Mouse (Mus musculus) kidney, adult 18-20 months (tissue): ENCODE measurements around the gene Mlycd.
"Not testable (repeated sequence)": the region's sequence is repeated elsewhere in the genome, so short reads cannot be mapped to it uniquely, and the experiment has no call there.

Experiments
- DNase-seq: peaks from one replicate; pipeline ENCODE4 v3.0.0; 2021

The Mlycd gene

DNA sequence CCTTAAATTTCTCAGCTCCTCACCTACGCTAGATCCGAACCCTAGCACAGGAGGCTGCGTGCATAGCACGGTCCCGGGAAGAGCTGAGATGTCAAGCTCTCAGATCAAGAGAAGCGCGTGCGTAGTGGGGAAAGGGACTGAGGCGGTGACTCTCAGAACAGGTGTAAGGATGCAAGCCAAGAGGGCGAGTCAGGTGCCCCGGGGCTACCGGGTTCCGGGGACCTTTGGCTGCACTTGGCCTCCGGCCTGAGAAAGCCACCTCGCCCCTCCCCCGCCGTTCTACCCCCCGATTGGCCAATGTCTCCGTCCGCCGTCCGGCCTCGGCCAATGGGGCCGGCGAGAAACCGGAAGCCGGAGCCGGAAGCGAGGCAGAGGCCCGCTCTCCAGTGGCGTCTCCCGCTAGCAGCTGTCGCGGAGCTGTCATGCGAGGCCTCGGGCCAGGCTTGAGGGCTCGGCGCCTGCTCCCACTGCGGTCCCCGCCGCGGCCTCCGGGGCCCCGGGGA lies at the start of gene Mlycd:
TSS of gene Mlycd (plus strand) at position 355 of the 503 bp plus-strand sequence.
- peak; percentile 94 for DNase-seq

DNA sequence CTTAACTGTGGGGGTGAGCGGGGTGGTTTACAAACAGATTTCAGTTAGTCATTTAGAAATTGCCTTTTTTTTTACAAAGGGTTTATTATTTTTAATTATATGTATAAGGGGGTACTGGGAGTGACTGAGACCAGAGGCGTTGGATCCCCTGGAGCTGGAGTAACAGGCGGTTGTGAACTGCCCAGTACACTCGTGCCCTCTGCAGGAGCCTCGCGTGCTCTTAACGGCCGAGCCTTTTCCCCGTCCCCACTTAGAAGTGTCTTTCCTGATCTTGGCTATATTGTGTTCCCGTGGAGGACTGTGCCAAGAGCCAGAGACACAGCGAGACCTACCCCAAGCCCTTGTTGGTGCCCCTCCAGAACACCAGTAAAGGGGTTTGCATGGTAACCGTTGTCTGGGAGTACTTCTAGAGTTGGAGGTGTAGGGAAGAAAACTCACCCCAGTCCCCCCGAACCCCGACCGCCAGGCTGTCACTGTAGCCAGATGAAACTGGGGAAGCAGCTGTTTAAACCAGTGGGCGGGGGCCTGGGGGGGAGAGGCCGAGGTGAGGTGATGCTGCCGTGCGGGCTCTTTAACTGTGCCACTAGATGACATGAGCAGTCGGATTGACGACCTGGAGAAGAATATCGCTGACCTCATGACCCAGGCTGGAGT lies 49.5 kb upstream of the Mlycd start:
- DNase-seq, result no peak

DNA sequence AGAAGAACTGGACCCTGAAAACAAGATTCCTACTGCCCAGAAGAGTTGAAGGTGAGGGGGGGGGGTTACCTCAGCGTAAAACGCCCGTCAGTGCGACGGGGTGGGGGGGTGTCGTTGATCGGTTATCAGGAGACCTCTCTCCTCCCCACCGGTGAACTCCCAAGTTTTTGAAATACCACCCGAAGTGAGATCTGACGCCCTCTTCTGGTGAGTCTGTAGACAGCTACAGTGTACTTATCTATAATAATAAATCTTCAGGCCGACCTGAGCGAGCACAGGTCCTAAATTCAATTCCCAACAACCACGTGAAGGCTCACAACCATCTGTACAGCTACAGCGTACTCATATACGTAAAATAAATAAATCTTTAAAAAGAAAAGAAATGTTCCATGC lies 49.0 kb upstream of the Mlycd start:
- DNase-seq, result no peak

DNA sequence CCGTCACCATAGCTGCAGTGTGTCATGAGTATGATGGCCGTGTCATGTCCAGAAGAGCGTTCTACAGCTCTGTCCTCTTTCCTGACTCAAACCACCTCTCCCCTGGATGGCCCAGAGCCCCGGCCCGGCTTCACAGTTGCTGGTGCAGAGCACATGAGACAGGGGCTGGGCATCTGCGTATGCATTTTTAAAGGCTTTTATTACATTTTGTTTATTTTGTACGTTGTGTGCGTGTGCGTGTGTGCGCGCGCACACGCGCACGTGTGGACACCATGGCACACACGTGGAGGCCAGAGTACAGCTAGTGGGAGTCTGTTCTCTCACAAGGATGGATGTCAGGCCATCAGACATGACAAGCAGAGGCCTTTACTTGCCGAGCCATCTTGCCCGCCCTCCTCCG lies 43.0 kb upstream of the Mlycd start:
- DNase-seq, result no peak

DNA sequence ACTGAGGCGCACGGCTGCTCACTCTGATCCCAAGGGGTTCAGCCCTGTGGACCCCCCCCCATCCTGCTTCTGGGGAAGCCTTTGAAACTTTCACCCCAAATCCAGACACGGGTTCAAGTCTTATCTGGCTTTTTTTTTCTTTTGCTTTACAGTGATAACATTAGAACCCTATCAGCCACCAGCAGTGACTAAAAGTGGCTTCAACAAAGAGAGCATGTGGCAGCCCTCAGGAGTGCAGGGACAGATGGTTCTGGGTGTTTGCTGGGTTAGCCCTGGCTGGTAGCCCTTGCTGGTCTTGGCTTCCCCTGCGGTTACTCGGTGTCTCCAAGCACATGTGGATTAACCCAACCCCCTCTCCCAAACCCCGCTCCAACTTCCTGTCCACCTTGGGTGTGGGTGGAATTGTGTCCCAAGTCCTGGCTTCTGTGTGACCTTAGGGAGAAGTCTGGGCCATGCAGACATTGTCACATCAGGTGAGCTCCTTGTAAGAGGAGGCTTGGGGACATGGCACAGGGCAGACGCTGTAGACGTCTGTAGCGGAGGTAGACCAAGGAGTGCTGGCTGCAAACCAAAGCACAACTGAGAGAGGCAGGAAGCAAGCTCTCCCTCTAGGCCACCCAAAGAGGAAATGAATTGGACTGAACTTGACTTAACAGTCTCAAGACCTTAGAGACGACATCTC lies 41.6 kb upstream of the Mlycd start:
- DNase-seq, result no peak

DNA sequence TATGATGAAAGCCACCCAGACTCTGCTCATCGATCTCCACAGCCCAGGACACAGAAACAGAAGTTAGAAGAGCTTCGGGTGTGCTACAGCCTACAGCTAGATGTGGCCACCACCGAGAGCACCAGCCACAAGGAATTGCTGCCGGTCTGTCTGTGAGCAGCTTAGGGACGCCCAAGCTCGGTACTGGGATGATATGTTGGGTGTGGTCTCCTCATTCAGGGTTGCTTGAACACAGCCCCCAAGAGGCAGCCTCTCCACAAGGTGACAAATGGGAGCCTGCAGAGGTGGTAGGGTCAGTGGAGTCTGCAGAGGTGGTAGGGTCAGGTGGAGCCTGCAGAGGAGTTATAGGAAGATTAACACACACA lies 41.0 kb upstream of the Mlycd start:
- no peak for DNase-seq

DNA sequence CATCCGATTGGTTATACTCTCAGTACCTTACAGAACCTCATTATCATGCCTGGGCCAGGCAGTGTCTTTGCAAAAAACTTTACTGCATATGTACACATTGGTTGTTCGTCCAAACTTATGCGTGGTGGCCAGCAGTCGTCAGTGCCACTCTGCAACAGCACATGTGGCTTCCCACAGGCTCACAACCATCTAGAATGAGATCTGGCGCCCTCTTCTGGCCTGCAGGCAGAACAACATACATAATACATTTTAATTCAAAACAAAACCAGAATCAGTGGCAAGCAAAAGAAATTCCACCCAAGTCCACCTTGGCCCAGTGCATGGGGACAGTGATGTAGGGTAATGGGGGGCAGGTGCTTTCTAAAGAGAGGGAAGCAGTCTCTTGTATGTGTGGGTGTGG lies 38.0 kb upstream of the Mlycd start:
- DNase-seq, result not testable (repeated sequence)

DNA sequence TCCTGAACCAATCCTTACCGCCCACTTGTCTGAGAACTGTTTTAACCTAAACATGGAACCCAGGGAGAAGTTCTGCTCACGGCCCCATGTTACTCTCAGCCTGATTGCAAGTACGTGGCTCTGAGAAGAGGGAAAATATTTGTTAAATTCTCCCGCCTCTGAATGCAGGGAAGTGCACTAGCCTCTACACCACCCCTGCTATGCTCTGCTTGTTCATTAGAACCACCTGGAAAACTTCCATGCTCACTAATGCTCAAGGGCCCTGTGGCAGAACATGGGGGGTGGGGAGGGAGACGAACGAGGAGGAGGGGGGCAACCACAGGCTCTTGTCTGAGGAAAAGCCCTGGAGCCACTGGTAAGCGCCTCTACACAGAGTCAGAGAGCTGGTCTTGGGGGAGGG lies 36.5 kb upstream of the Mlycd start:
- no peak for DNase-seq

DNA sequence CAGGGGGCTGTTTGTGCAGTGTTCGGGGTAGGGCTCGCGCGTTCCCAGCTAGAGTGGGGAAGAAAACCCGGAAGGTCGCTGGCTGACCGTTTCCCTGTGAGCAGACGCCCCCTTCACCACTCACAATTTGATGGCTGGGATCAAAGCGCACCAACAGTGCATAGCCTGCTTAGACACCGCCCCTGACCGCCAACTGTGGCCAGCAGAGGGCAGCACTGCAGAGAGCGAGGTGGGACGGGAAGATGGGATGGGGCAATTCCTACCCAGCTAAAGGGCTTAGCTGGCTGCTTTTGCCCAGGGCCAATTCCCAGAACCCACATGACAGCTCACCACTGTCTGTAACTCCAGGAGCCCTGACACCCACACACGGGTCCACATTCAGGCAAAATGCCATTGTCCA lies 35.8 kb upstream of the Mlycd start:
- peak; percentile 61 for DNase-seq

DNA sequence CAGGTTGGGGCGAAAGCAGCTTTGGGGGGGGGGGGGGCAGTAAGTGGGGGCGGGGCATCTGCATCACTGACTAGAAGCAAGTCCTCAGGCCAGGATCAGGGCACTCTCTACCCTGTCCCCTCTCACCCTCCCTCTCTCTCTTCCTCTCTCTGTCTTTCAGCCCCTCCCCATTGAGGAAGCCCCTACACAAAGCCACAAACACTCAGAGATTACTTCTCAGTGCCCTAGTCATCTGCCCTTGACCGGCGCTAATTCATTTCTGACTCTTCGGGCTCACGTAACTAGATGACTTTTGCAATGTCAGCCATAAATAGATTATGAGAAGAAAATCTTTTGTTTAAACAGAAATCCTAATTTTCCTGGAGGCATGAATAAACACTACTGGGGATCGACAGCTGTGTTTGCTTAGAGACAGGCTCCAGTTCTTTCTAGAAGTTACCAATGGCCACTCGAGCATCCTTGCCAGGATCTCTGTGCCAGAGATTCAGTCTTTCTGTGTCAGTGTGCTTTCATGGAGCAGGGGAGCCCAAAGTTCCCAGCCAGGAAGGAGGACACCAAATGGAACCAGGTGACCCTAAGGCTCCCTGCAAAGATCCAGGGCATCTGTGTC lies 33.9 kb upstream of the Mlycd start:
- no peak for DNase-seq

DNA sequence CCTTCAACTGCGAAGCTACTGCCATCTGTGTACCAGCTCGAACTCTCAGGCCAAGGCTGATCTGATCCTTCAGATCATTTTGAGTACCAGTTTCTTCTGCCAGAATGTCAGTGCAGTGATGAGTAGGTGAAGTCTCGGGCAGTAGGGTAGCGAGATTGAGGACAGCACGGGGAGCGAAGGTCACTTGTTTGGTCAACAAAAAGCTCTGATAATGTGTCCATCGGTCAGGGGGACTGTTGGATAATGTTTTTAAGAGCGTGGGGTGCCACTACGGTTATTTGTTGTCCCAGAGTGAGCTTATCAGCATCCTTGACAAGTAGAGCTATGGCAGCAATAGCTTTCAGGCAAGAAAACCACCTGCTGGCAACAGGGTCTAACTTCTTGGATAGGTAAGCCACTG lies 20.0 kb upstream of the Mlycd start:
- DNase-seq, result not testable (repeated sequence)

DNA sequence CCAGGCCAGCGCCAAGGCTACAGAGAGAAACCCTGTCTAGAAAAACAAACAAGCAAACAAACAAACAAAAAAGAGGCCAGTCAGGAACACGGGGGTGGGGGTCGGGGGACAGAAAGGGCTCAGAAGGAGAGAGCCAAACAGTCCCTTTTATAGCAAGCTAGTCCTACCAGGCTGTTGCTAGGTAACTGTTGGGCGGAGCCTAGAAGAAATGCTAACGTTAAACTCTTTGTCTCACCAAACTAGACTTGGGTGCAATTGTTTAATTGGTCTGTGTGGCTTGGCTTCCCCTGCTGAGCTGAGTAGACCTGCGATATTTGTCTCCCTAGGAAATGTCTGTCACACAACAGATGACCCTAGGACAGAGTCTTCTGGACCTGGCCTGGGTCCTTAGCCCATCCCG lies 16.2 kb upstream of the Mlycd start:
- no peak for DNase-seq

DNA sequence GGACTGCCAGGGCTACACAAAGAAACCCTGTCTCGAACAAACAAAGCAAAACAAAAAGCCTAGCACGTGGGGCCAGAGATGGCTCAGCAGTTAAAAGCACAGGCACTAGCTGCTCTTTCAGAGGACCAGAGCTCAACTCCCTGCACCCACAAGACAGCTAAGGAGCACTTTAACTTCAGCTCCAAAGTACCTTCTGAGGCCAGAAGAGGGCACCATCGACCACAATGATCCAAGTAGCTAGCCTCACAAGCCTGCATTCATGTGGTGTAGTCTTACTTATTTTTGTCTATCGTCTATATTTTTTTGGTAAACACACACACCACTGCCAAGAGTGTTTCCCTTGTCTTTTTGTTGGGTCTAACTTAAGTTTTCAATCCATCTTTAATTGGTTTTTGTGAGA lies 14.1 kb upstream of the Mlycd start:
- DNase-seq, result peak; percentile 39

DNA sequence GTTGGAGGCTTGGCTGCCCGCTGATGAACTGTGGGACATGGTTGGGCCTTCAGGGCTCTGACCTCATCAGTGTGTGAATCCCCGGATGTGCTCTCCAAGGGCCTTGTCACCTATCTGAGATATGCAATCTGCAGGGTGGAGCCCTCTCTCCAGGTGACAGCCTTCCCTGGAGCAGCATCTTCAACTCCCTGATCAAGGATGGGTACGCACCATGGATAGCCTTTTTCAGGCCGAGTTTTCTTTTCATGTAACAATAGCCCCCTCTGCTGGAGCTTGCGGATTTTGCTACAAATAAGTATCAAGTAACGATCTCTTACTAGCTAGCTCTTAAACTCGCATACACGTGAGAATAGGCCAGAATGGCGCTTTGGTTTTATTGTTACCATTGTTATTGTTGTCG lies 10.2 kb upstream of the Mlycd start:
- peak; percentile 72 for DNase-seq

DNA sequence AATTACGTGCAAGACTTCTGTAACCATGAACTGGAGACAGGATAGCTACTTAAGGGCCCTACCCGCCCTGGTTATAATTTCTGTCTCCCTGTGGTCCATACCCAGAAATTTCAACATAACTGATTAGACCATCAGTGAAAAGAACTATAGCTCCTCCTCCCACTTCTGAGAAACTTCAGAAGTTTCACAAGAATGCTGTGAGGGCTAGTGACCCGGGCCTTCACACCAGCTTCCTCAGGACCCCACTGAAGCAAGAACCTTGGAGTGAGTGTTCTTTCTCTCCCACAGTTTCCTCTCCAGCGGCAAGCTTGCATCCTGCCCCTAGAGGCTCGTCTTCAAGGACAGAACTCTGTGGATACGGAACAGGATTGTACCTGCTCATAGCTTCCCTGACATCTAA lies 8.8 kb upstream of the Mlycd start:
- no peak for DNase-seq

DNA sequence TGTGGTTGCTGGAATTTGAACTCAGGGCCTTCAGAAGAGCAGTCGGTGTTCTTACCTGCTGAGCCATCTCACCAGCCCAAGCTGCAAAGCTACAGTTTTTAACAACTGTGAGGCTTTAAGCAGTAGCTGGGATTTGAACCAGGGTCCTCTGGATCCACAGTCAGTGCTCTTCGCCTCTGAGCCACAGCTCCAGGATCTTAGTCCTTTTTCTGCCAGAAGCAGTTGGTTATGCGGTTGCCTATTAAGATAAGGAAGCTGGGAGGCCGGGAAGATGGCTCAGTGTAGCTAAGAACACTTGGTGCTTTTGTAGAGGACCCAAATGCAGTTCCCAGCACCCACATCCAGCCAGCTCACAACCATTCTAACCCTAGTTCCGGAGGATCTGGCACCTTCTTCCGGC lies 7.7 kb upstream of the Mlycd start:
- DNase-seq, result no peak

DNA sequence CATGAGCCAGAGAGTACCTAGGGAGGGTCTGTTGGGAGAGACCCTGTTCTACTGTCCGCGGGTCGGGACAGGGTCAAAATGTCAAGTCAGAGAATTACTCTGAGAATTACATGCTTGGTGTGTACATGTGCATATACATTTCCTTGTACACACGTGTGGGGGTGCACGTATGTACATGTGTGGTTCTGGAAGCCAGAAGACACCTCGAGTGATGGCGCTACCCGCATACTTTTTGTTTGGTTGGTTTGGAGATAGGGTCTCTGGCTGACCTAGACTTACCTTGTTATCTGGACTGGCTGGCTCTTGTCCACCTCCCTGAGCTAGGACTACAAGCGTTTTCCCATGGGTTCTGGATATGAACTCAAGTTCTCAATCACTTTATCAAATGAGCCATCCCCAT lies 581 bp upstream of the Mlycd start:
- no peak for DNase-seq

DNA sequence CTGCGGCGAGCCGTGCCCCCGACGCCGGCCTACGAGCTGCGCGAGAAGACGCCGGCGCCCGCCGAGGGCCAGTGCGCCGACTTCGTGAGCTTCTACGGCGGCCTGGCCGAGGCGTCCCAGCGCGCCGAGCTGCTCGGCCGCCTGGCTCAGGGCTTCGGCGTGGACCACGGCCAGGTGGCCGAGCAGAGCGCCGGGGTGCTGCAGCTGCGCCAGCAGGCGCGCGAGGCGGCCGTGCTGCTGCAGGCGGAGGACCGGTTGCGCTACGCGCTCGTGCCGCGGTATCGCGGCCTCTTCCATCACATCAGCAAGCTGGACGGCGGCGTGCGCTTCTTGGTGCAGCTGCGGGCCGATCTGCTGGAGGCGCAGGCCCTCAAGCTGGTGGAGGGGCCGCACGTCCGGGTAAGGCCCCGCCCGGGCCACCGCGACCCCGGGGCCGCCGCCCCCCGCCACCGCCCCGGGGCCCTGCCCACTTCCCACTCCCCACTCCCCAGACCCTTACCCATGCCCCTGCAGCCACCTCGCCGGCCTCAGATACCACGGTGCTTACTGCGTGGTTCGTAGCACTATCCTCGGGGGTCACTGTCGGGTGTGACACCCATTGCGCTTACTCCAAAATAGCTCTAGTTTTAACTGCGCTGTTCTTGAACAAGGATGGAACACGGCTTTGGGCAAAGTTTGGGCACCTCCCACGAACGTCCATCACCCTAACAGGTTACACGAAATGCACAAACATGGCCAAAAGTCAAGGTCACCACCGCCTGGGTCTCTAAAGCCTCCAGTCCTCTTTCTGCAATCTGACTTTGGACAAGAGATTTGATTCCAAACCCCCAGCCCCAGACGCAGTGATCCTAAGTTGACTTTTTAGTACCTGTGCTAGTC lies 633 bp downstream of the Mlycd start:
- DNase-seq, result no peak

DNA sequence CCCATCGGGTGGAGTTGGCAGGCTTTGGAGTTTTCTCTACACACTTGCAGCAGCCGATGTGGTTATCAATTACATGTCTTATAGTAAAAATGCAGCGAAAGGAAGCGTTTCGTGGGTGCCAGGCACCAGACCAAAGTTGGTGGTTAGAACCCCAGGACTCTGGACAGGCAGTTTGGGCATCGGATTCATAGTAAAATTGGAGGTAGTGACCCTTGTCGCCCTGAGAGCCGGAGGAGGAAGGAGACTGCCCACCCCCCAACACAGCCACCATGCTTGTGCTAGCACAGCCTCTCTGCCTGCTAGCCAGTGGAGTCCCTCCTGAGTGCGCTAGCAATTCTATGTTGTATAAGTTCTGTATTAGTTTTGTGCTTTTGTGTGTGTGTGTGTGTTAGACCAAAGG lies 3.9 kb downstream of the Mlycd start:
- no peak for DNase-seq

DNA sequence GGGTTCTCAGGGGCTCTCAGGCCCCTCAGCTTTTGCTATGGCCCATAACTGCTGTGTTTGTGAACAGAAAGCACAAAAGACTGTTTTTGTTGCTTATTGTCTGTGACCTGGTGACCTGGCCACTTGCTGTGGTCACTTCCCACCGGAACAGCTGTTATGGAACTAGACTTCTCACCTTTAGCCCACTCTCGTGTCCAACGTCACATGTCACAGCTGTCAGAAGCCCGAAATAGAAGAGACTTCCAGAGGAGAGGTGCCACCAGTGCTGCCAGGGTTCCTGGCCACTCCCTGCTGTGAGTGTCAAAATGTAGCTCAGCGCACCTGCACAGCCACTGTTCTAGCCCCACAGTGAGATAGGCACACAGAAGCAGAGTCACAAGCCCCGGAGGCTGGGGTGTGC lies 4.6 kb downstream of the Mlycd start:
- no peak for DNase-seq

DNA sequence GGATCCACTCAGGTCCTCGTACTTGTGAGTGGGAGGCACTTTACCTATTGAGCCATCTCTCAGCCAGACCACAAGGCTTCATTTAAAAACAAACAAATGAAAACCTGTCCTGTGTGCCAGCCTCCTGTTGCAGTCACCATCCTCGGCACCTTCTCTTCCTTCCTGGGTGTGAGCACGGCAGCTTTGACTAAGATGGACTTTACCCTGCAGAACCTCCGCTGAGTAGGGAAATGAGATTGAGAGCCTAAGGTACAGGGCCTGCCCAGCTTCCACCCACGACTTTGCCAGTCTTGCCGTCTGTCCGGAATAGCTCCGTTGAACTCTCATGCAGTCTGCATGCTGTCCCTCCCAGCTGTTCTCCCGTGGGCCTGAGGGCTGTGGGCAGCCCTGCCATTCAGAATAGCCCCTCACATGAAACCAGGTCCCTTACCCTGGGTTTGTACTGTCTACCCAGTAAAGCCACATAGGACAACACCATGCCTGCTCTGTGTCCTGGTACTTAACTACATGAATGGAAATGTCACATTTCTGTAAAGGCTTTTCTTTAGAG lies 5.5 kb downstream of the Mlycd start:
- DNase-seq, result peak; percentile 45

DNA sequence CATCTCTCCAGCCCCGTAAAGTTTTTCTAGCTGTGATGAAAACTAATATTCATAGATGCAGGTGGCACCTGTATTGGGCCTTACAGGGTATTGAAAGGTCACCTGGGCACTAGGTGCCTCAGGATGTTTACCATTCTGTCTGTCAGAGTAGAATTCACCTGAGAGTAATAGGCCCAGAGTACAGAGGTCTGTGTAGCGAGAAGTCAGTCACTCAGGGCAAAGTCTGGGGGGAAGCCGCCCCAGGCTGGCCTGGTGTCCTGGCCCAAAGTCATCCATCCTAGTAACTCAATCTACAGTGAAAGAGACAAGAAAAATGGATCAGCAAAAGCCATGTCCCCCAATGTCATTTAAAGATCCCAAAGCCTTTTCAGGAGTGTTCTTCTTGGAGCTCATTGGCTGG lies 6.2 kb downstream of the Mlycd start:
- peak; percentile 23 for DNase-seq

DNA sequence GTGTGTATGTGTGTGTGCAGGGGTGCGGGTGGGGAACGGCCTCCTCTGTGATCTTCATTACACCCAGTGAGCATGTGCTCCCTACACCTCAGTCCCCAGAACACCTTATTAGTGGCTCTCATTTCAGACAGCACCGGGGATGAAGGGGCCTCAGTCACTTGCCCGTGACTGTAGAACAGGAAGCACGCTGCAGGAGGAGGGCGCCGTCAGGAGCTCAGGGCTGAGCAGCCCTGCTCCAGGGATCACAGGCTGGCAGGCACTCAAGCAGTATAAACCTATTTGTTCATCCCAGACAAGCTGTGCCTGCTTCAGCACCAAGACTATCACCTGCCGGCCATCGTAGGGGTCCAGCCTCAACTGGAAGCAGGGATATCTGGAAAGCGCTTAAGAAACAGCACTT lies 9.2 kb downstream of the Mlycd start:
- DNase-seq, result no peak
